Mouse (Mus musculus) T-helper 1 cell (primary cell): Measurements from ENCODE around the gene Gls.

ENCODE experiments used
- in situ Hi-C: fragments of 300-600 bp; cut with MboI, MseI; formaldehyde crosslinking; loops from one replicate; pipeline ENCODE4 v1.15.1; 2025; ENCODE audit warnings: high pct_unique_total_duplicates

Gene Gls

DNA sequence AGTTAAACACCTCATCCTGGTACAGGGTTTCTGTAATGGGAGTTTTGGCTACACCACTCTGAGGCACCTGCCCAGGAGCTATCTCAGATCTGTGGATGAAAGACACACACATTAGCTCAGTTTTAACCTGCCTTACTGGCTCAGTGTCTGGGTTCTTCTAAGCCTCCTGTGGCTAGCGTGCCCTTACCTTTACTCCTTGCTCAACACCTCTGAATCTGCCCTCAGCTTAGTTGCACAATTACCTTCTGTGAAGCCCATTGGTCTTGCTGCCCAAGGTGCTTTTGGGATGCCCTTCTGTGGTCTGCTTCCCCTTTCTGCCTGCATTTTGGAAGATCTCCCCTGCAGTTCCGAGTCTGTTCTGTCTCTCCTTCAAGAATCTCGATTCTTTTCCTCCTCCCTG, 108.2 kb downstream of the Gls start:
- in situ Hi-C loops = loop anchor here (25.0 kb wide), 1 partner anchor 1662 kb away; the partner anchor contains the start of gene Stk17b

GRCm38 (mm10) chr1:52121052-52121451, 112.0 kb downstream of the Gls start:
- in situ Hi-C loops = loop anchor here (25.0 kb wide), 1 partner anchor 1666 kb away; the partner anchor contains the start of gene Stk17b

GRCm38 (mm10) chr1:52120191-52120590, 112.8 kb downstream of the Gls start:
- in situ Hi-C loops = loop anchor here (25.0 kb wide), 1 partner anchor 1667 kb away; the partner anchor contains the start of gene Stk17b

- in situ Hi-C loops = loop anchor here (25.0 kb wide), 1 partner anchor 1668 kb away; the partner anchor contains the start of gene Stk17b
These were observed 113.3 kb downstream of the Gls start for GRCm38 (mm10) chr1:52119691-52120090.

DNA sequence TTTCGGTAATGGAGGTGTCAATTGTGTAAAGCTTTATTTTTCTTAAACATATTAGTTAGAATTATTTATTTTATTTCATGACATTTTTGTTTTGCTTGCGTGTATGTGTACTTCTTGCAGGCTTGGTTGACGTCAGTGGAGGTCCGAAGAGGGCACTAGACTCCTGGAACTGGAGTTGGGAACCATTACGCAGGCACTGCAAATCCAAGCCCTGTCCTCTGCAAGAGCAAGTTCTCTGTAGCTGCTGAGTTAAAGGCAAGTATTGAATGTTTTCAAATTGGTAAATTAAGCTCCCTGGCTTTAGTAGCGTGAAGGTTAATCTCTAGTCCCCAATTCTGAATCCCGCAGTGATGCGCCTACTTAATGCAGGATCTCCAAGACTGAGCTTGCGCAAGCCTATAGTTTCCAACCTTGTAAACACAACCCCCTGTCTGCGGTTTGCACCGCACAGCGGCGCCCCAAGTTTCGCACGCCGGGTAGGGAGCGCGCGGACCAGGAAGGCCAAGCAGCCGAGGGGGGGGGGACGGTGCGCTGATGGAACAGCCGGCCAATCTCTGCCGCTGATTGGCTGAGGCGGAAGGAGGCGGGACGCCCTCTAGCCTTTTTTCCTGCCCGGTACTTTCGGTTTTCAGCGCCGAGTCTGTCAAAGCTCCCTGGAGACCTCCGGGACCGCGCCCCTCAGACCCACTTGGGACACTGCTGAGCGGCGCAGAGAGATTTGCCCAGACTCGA, 114.0 kb downstream of the Gls start, which contains the start of gene Stat1:
Gene Stat1, plus strand, starts transcription at position 581 of the 732 bp plus-strand sequence.
- in situ Hi-C loops = loop anchor here (25.0 kb wide), 1 partner anchor 1668 kb away; the partner anchor contains the start of gene Stk17b

DNA sequence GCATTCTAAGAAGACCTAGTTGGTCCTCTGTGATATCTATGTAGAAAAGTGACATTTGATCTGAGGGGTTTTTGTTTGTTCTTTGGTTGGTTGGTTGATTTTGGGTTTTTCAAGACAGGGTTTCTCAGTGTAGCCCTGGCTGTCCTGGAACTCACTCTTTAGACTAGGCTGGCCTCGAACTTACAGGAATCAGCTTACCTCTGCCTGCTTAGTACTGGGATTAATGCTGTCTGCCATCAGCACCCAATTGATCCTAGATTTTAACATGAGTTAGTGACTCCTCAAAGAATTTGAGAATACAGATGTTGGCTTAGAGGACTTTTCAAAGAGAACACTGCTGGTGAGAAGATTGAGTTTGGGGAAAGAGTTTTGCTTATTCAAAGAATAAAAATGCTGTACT, 115.3 kb downstream of the Gls start:
- in situ Hi-C loops = loop anchor here (25.0 kb wide), 1 partner anchor 1670 kb away; the partner anchor contains the start of gene Stk17b

DNA sequence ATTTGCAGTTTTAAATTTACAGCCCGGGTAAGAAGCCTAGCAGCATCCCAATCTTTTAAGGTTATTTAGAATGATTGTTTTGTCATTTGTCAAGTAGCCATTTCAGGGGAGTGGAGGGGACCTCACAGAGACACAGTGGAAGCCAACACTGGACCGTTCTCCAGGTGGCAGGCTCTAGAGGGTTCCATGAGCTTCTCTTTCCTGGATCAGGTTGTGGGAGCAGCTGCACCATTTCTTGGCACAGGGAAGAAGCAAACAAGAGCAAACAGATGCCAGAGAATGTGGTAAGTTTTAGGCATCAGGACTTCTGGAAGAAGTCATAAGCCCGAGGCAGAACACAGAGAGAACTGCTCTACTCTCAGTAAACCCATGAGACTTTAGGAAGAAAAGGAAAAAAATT, 116.6 kb downstream of the Gls start:
- in situ Hi-C loops = loop anchor here (25.0 kb wide), 1 partner anchor 1671 kb away; the partner anchor contains the start of gene Stk17b

- in situ Hi-C loops = loop anchor here (25.0 kb wide), 1 partner anchor 1674 kb away; the partner anchor contains the start of gene Stk17b
These were observed 119.4 kb downstream of the Gls start for GRCm38 (mm10) chr1:52113666-52114069.
